Comparison of ENCODE assay signal across 25 mouse cellular contexts in the genomic region with DNA sequence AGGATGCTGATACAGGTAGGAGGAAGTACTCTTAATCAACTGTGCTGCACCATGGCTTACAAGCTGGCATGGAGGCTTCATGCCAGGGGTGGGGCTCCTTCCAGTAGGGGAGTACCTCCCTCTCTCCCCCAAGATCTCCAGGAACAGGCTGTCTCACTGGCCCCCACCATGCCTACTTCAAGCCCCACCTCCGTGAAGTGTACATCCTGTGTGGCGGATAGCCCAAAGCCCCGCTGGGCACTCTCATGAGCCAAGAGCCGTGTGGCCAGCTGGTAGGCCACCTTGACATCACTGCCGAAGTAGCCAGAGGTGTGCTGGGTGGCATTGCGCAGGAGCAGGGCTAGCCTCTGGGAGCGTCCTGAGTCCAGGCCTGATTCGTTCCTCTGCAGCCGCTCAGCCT. TPM values are rescaled to one million over a fixed set of nuclear protein-coding genes. Genes with fewer than 3 reads are reported as not detected.
DNase-seq lines count a peak whose midpoint lies in the region; TF ChIP-seq lines count a peak whose summit lies in the region.
"Had no signal": no experiment of that assay in that cellular context is flagged by ENCODE, and none has a peak within 500 bp of the region (broad histone marks: within the 10 kb centered on the region; RNA-seq: fewer than 3 reads in every experiment).

No protein-coding gene starts in this region.

- no peaks in the 10 kb centered on the region for H3K36me3 ChIP-seq in E14TG2a.4 (ENCODE audit: insufficient read depth, low read length)
- H3K36me3 ChIP-seq: G1E had no signal

- no peaks in the 10 kb centered on the region for H3K9me3 ChIP-seq in E14TG2a.4 (ENCODE audit: low read length)
- H3K9me3 ChIP-seq: G1E had no signal

- TF ChIP-seq CTCF in E14TG2a.4 (conservative IDR thresholded peaks at IDR 0.05; ENCODE audit: low read length), result no peak

- intact Hi-C loops in left cerebral cortex, postnatal 4 days (cut with DNase I), result no loop called here

- peaks cover 85% of the 10 kb centered on the region for H3K27me3 ChIP-seq in E14TG2a.4 (ENCODE audit: insufficient read depth, low read length)
- H3K27me3 ChIP-seq: Patski had no signal

- peak; percentile 18 for DNase-seq in cerebellum, adult 9-11 months
- DNase-seq in cerebellum, adult 8-10 months, result no peak
- peak; percentile 63 to 67 for DNase-seq in cerebellum, postnatal 10 days
- DNase-seq in cerebellum, adult 9-10 months, result no peak
- DNase-seq in left cerebral cortex, postnatal 4 days, result peak; percentile 32
- no peak for DNase-seq in left cerebral cortex, adult 8-10 months (ENCODE audit: low spot score in 2 of 2)
- no peak for DNase-seq in ovary, adult 18-20 months (ENCODE audit: low spot score)
- DNase-seq: adrenal gland, adult 2 months; adrenal gland, adult 8-10 months; adrenal gland, postnatal 10 days; adrenal gland, postnatal 14 days; adrenal gland, postnatal 25 days; adrenal gland, postnatal 36 days; B cell, adult 2 months; cerebellum, adult 11 months; cerebellum, adult 11-12 months; cerebellum, adult 18-20 months had no signal

- peaks cover 66% of the 10 kb centered on the region for H3K4me1 ChIP-seq in E14TG2a.4 (replicated peaks; ENCODE audit: low read depth, low read length)

- H3K4me3 ChIP-seq in E14TG2a.4 (replicated peaks; ENCODE audit: low read length), result peak overlapping the region; percentile 63

RNA-seq across cellular contexts. Expression of a gene that starts 14.6 kb away (rescaled TPM):
- 1 to 10 TPM; 4.3 to 6.9 TPM for total RNA-seq in left cerebral cortex, postnatal 4 days (2021)
- 10 to 100 TPM; 11.1 to 13.8 (median 11.7) TPM for total RNA-seq in left cerebral cortex, adult 8-10 months (2022)

RNA-seq across cellular contexts. Expression of a gene that starts 17.1 kb away (rescaled TPM):
- 100 to 1,000 TPM; 136 to 149 TPM for total RNA-seq in left cerebral cortex, postnatal 4 days (2021)
- 100 to 1,000 TPM; 145 to 152 (median 149) TPM for total RNA-seq in left cerebral cortex, adult 8-10 months (2022)
- total RNA-seq: CH12.LX, MEL had no signal

RNA-seq across cellular contexts. Expression of a gene that starts 33.6 kb away (rescaled TPM):
- total RNA-seq in left cerebral cortex, postnatal 4 days (2021), result under 1 TPM in 1 of 2 experiments, not detected in 1; 0.30 TPM
- total RNA-seq in left cerebral cortex, adult 8-10 months (2022), result not detected
- total RNA-seq: adrenal gland, adult 18-20 months; adrenal gland, adult 2 months; adrenal gland, adult 8-10 months; adrenal gland, postnatal 10 days; adrenal gland, postnatal 14 days; adrenal gland, postnatal 25 days; adrenal gland, postnatal 36 days; adrenal gland, postnatal 4 days; CH12.LX; ES-E14; G1E; MEL had no signal

RNA-seq across cellular contexts. Expression of a gene that starts 46.7 kb away (rescaled TPM):
- total RNA-seq in left cerebral cortex, postnatal 4 days (2021), result 100 to 1,000 TPM; 194 to 199 TPM
- 100 to 1,000 TPM; 234 to 244 (median 236) TPM for total RNA-seq in left cerebral cortex, adult 8-10 months (2022)

Comparison
In these comparisons a context has a peak if more than half of its experiments do, and no peak if none do; other contexts are left out.
1. DNase-seq: peak in cerebellum, adult 9-11 months (single experiment), cerebellum, postnatal 10 days (2 of 2) and left cerebral cortex, postnatal 4 days (single experiment); none in cerebellum, adult 8-10 months (single experiment), cerebellum, adult 9-10 months (single experiment), left cerebral cortex, adult 8-10 months (0 of 2) and ovary, adult 18-20 months (single experiment).